Mouse (Mus musculus): ENCODE measurements at regions not wholly inside any gene's neighbourhood (a gene's known extent, or its start where the extent isn't known, plus 50 kb on each side); places are given as distances from the start of the nearest gene placed in this dataset.

- no peak for DNase-seq
Observed at GRCm38 (mm10) chr7:142593729-142594375, 61.4 kb downstream of the Mrpl23 start.

- DNase-seq = no peak
Observed at GRCm38 (mm10) chr7:142595412-142595811, 62.9 kb downstream of the Mrpl23 start.

GRCm38 (mm10) chr7:142596211-142596610, 63.7 kb downstream of the Mrpl23 start:
- peak; percentile 36 for DNase-seq

- no peak for DNase-seq
Observed at GRCm38 (mm10) chr7:142597961-142598360, 65.5 kb downstream of the Mrpl23 start.

- no peak for DNase-seq
Observed at GRCm38 (mm10) chr7:142599942-142600341, 66.7 kb downstream of the Igf2 start.

- DNase-seq = no peak
Observed at GRCm38 (mm10) chr7:142600400-142600799, 66.2 kb downstream of the Igf2 start.

Data from kidney, adult 9 months (tissue).